Mouse (Mus musculus): ENCODE results near the gene Fut11.

DNA sequence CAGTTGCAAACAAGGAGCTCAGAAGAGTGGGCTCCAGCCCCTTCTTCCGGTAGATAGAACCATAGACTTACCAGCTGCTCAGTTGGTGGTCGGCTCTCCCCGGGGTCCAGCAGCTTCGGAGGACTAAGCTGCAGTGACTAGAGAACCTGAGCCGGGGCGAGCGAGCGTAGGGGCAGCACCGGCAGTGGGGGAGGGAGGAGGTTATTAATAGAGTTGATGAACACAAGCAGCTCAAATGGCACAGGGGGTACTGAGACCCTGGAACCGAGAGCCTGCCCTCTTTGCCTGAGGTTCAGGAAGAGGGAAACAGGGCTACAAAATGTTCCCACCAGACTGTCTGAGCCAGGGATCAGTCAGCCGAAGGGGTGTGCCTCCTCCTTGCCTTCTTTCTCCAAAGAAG is 38.4 kb upstream of the Fut11 start, which contains the start of gene Myoz1:
- TF ChIP-seq CTCF (IDR thresholded peaks at IDR 0.05; ENCODE audit: borderline replicate concordance, extremely low read depth, insufficient read depth, insufficient read length): no peak
- no peak for TF ChIP-seq POLR2A (IDR thresholded peaks at IDR 0.05; ENCODE audit: borderline replicate concordance, extremely low read depth, insufficient read depth, insufficient read length, poor library complexity, severe bottlenecking)

Measured in brain, embryonic 14.5 days (tissue).